Mouse (Mus musculus) MEL (cell line): ENCODE results near the gene 1600014C10Rik. TPM values are rescaled to one million over a fixed set of nuclear protein-coding genes. Genes with fewer than 3 reads are reported as not detected.

ENCODE experiments used
- DNase-seq: peaks from one replicate; pipeline ENCODE4 v3.0.0; 2011; ENCODE audit warnings: low read depth, low spot score
- H3K27ac ChIP-seq: 2 replicates; pipeline ENCODE4 v1.5.1; 2012; ENCODE audit warnings: low read depth, mild to moderate bottlenecking, control low read depth, low read length, moderate library complexity; ENCODE audit not compliant: control insufficient read depth
- H3K27me3 ChIP-seq, 2 experiments: fragments of 150-350 bp in 1 of 2; sonication (generic) in 1 of 2; 2 replicates each; pipeline ENCODE4 v1.6.1; 2012; ENCODE audit warnings: low read length in 2 of 2, mild to moderate bottlenecking in 2 of 2, improper control_type of control experiment in 1 of 2, moderate library complexity in 1 of 2; ENCODE audit not compliant: insufficient read depth in 2 of 2, control insufficient read depth in 1 of 2
- H3K36me3 ChIP-seq, 2 experiments: 2 replicates each; pipeline ENCODE4 v1.6.1; 2012 to 2014; ENCODE audit warnings: low read length in 2 of 2, improper control_type of control experiment in 1 of 2, inconsistent platforms in 1 of 2, mild to moderate bottlenecking in 1 of 2; ENCODE audit not compliant: insufficient read depth in 2 of 2, control insufficient read depth in 1 of 2
- H3K4me1 ChIP-seq, 2 experiments: fragments of 150-350 bp in 1 of 2; sonication (generic) in 1 of 2; 2 replicates each; pipeline ENCODE4 v1.6.1; 2012; ENCODE audit warnings: low read length in 2 of 2, improper control_type of control experiment in 1 of 2, mild to moderate bottlenecking in 1 of 2; ENCODE audit not compliant: insufficient read depth in 2 of 2, control insufficient read depth in 1 of 2
- H3K4me3 ChIP-seq, 2 experiments: fragments of 150-350 bp in 1 of 2; sonication (generic) in 1 of 2; 2 replicates each; pipeline ENCODE4 v1.5.1; 2012; ENCODE audit warnings: low read depth in 2 of 2, low read length in 2 of 2, mild to moderate bottlenecking in 2 of 2, moderate library complexity in 2 of 2, control low read depth in 1 of 2, improper control_type of control experiment in 1 of 2; ENCODE audit not compliant: control insufficient read depth in 1 of 2, insufficient read depth in 1 of 2
- H3K79me2 ChIP-seq: 2 replicates; pipeline ENCODE4 v1.6.1; 2012; ENCODE audit warnings: mild to moderate bottlenecking, low read length, moderate library complexity; ENCODE audit not compliant: control insufficient read depth, poor library complexity, insufficient read depth
- H3K9ac ChIP-seq: 2 replicates; pipeline ENCODE4 v1.6.1; 2012; ENCODE audit warnings: low read depth, mild to moderate bottlenecking, control low read depth, low read length, moderate library complexity; ENCODE audit not compliant: control insufficient read depth, poor library complexity, severe bottlenecking
- H3K9me3 ChIP-seq: fragments of 150-350 bp; sonication (generic); replicated peaks from 2 replicates; pipeline ENCODE4 v1.6.1; 2012; ENCODE audit warnings: mild to moderate bottlenecking, low read length, improper control_type of control experiment, moderate library complexity; ENCODE audit not compliant: insufficient read depth
- BHLHE40 ChIP-seq: IDR thresholded peaks from 2 replicates; pipeline ENCODE4 v1.6.1; 2012; ENCODE audit warnings: low read depth, mild to moderate bottlenecking, inconsistent platforms, low read length, improper control_type of control experiment, borderline replicate concordance
- CHD1 ChIP-seq: IDR thresholded peaks from 2 replicates; pipeline ENCODE4 v1.6.1; 2012; ENCODE audit warnings: low read depth, mild to moderate bottlenecking, inconsistent platforms, low read length, improper control_type of control experiment
- CHD2 ChIP-seq: IDR thresholded peaks from 2 replicates; pipeline ENCODE4 v1.6.1; 2011; ENCODE audit warnings: low read length, improper control_type of control experiment
- E2F4 ChIP-seq: IDR thresholded peaks from 2 replicates; pipeline ENCODE4 v1.6.1; 2011; ENCODE audit warnings: low read depth, low read length, improper control_type of control experiment, borderline replicate concordance
- ETS1 ChIP-seq: IDR thresholded peaks from 2 replicates; pipeline ENCODE4 v1.6.1; 2012; ENCODE audit warnings: low read depth, mild to moderate bottlenecking, inconsistent platforms, low read length, improper control_type of control experiment, moderate library complexity
- GATA1 ChIP-seq: IDR thresholded peaks from 2 replicates; pipeline ENCODE4 v1.6.1; 2011; ENCODE audit warnings: low read depth, low read length, improper control_type of control experiment
- HCFC1 ChIP-seq: IDR thresholded peaks from 2 replicates; pipeline ENCODE4 v1.6.1; 2012; ENCODE audit warnings: low read depth, mild to moderate bottlenecking, inconsistent platforms, low read length, improper control_type of control experiment, moderate library complexity
- JUND ChIP-seq: IDR thresholded peaks from 2 replicates; pipeline ENCODE4 v1.6.1; 2011; ENCODE audit warnings: low read depth, mild to moderate bottlenecking, improper control_type of control experiment, low read length
- MAX ChIP-seq: IDR thresholded peaks from 2 replicates; pipeline ENCODE4 v1.6.1; 2011; ENCODE audit warnings: low read length, improper control_type of control experiment
- MAZ ChIP-seq: IDR thresholded peaks from 2 replicates; pipeline ENCODE4 v1.6.1; 2012; ENCODE audit warnings: low read depth, mild to moderate bottlenecking, inconsistent platforms, low read length, improper control_type of control experiment
- MEF2A ChIP-seq: IDR thresholded peaks from 2 replicates; pipeline ENCODE4 v1.6.1; 2014; ENCODE audit warnings: low read depth, mild to moderate bottlenecking, inconsistent platforms, low read length, improper control_type of control experiment; ENCODE audit not compliant: poor library complexity, insufficient replicate concordance, severe bottlenecking; ENCODE audit errors: extremely low read depth
- MXI1 ChIP-seq: IDR thresholded peaks from 2 replicates; pipeline ENCODE4 v1.6.1; 2011; ENCODE audit warnings: mild to moderate bottlenecking, low read depth, low read length, improper control_type of control experiment
- MYC ChIP-seq: IDR thresholded peaks from 2 replicates; pipeline ENCODE4 v1.6.1; 2011; ENCODE audit warnings: low read depth, mild to moderate bottlenecking, low read length, improper control_type of control experiment, moderate library complexity
- NELFE ChIP-seq: IDR thresholded peaks from 2 replicates; pipeline ENCODE4 v1.6.1; 2011; ENCODE audit warnings: low read depth, low read length, improper control_type of control experiment
- NRF1 ChIP-seq: IDR thresholded peaks from 2 replicates; pipeline ENCODE4 v1.6.1; 2014; ENCODE audit warnings: low read depth, mild to moderate bottlenecking, inconsistent platforms, low read length, improper control_type of control experiment, moderate library complexity; ENCODE audit not compliant: poor library complexity, insufficient read depth, severe bottlenecking
- POLR2AphosphoS5 ChIP-seq: IDR thresholded peaks from 2 replicates; pipeline ENCODE4 v1.6.1; 2012; ENCODE audit warnings: low read depth, borderline replicate concordance, mild to moderate bottlenecking, inconsistent platforms, low read length, moderate library complexity, mixed read lengths
- RAD21 ChIP-seq: IDR thresholded peaks from 2 replicates; pipeline ENCODE4 v1.6.1; 2011; ENCODE audit warnings: mild to moderate bottlenecking, low read depth, low read length, improper control_type of control experiment
- RCOR1 ChIP-seq: IDR thresholded peaks from 2 replicates; pipeline ENCODE4 v1.6.1; 2012; ENCODE audit warnings: low read depth, mild to moderate bottlenecking, inconsistent platforms, low read length, improper control_type of control experiment
- SIN3A ChIP-seq: IDR thresholded peaks from 2 replicates; pipeline ENCODE4 v1.6.1; 2012; ENCODE audit warnings: low read length, improper control_type of control experiment, inconsistent platforms
- TCF12 ChIP-seq: IDR thresholded peaks from 2 replicates; pipeline ENCODE4 v1.6.1; 2014; ENCODE audit warnings: low read depth, mild to moderate bottlenecking, inconsistent platforms, low read length, improper control_type of control experiment, moderate library complexity
- USF1 ChIP-seq: IDR thresholded peaks from 2 replicates; pipeline ENCODE4 v1.6.1; 2014; ENCODE audit warnings: low read depth, mild to moderate bottlenecking, inconsistent platforms, low read length, improper control_type of control experiment, moderate library complexity
- ZC3H11A ChIP-seq: IDR thresholded peaks from 2 replicates; pipeline ENCODE4 v1.6.1; 2012; ENCODE audit warnings: low read depth, mild to moderate bottlenecking, inconsistent platforms, low read length, improper control_type of control experiment
- ZKSCAN1 ChIP-seq: IDR thresholded peaks from 2 replicates; pipeline ENCODE4 v1.6.1; 2012; ENCODE audit warnings: low read depth, mild to moderate bottlenecking, inconsistent platforms, low read length, improper control_type of control experiment, moderate library complexity
- ZMIZ1 ChIP-seq: IDR thresholded peaks from 2 replicates; pipeline ENCODE4 v1.6.1; 2012; ENCODE audit warnings: low read depth, mild to moderate bottlenecking, inconsistent platforms, low read length, improper control_type of control experiment, moderate library complexity
- polyA plus RNA-seq, 2 experiments: library from polyadenylated mRNA; stranded (reverse) in 1 of 2; unstranded in 1 of 2; fragments of >175 nt in 1 of 2; fragments of >200 nt in 1 of 2; gene quantifications; 2 replicates each; pipeline versions ENCODE4 v1.2.1 to v1.2.4; 2012; ENCODE audit warnings: low replicate concordance in 2 of 2, low read depth in 1 of 2; ENCODE audit not compliant: insufficient read length in 2 of 2, insufficient read depth in 1 of 2, missing spikeins in 1 of 2
- total RNA-seq: library from RNA; depleted of rRNA; stranded (reverse); fragments of 300-350 nt; gene quantifications from 2 replicates; pipeline ENCODE4 v1.2.3, GENCODE M21; 2012

1600014C10Rik gene
- total and polyA plus RNA-seq, 3 experiments = 10.2 to 14.7 TPM; not detected in 1

DNA sequence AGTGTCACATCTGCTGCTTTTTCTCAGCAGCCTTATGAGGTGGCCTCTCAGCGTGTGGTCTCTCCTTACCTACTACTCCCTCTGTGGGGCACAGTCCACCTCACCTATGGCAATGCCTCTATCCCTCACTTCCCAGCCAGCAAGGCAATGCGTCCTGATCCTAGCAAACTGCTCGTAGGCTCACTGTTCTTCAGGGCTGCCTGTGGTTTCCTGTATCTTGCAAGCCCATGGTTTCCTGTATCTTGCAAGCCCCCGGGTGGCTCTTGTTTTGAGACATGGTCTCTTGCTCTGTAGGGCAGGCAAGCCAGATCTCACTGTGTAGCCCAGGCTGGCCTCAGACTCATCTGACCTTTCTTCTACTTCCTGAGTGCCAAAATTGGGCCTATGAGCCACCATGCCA, 3.8 kb downstream of the 1600014C10Rik start:
- H3K4me3 ChIP-seq = no peak overlapping the region

DNA sequence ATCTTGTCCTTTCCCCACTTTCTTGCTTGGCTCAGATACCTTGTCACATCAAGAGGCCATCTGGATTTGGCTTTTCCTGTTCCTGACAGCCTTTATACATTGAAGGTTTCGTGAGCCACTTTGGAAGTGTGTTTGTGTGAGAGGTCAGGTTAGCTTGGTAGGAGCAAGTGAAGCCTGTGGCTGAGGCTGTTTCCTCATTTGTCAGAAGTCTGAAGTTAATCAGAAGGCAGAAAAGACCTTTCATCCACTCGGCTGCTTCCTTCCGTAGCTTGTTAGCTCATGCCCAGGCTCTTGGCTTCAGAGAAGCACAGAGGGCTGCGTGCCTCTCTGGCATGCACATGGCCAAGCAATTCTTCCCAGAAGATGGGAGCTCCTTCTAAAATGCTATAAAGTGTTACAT, 4.8 kb downstream of the 1600014C10Rik start:
- peaks cover 2 to 3% of the 10 kb centered on the region in 2 experiments; a peak in 2 of 4 replicates for H3K4me1 ChIP-seq
- H3K9me3 ChIP-seq = no peaks in the 10 kb centered on the region
- no peak for TF ChIP-seq HCFC1
- no peak for TF ChIP-seq USF1
- no peak for TF ChIP-seq GATA1
- TF ChIP-seq CHD1 = no peak
- no peak overlapping the region for H3K27ac ChIP-seq
- H3K27me3 ChIP-seq = no peaks in the 10 kb centered on the region
- no peak overlapping the region for H3K9ac ChIP-seq
- no peak for DNase-seq
- no peak overlapping the region for H3K4me3 ChIP-seq
- H3K36me3 ChIP-seq = peaks cover 0 to 5% of the 10 kb centered on the region in 2 experiments; a peak in 2 of 4 replicates
- H3K79me2 ChIP-seq = peaks cover 2% of the 10 kb centered on the region; the same call in 1 of the 2 replicates

More for the DNA sequence above, 3.8 kb downstream of the 1600014C10Rik start:
- no peaks in the 10 kb centered on the region for H3K27me3 ChIP-seq
- TF ChIP-seq ZKSCAN1 = no peak
- TF ChIP-seq BHLHE40 = no peak
- TF ChIP-seq RCOR1 = no peak
- TF ChIP-seq RAD21 = no peak
- no peak for TF ChIP-seq SIN3A
- TF ChIP-seq MYC = no peak
- TF ChIP-seq CHD2 = no peak
- TF ChIP-seq ETS1 = no peak
- no peak overlapping the region for H3K27ac ChIP-seq
- H3K79me2 ChIP-seq = peaks cover 2% of the 10 kb centered on the region; the same call in 1 of the 2 replicates
- H3K36me3 ChIP-seq = peaks cover 0 to 5% of the 10 kb centered on the region in 2 experiments; a peak in 2 of 4 replicates
- H3K9ac ChIP-seq = no peak overlapping the region
- no peaks in the 10 kb centered on the region for H3K9me3 ChIP-seq
- no peak for DNase-seq
- H3K4me1 ChIP-seq = peaks cover 2 to 6% of the 10 kb centered on the region in 2 experiments; a peak in 2 of 4 replicates

DNA sequence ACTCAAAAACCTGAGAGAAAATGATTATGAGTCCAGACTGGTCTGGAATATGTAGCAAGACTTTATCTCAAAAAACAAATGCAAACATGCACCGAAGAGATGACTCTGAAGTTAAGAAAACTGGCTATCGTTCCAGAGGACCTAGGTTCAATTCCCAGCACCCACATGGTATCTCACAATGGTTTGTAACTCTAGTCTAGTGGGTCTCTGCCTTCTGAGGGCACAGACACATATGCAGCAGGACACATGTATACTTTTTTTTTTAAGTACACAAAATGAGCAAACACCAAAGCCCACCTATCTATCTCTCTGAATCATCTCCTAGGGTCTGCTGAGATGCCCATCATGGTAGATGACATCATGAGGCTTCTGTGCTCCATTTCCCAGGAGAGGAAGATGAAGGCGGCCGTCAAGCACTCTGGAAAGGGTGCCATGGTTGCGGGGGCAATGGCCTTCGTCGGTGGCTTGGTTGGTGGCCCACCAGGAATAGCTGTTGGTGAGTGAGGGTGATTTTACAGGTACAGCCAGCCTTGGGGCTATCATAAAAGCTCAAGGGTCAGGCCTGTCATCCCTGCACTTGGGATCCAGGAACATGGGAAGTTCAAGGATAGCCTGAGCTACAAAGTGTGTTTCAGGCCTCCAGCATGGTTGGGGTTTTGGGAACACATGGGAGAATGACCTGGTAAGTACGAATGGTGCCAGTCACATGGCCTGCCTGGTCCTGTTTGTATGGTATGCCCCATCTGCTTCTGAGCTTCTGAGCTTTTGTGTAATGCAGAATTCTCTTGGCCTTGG, 5.5 kb downstream of the 1600014C10Rik start:
- peaks cover 2 to 3% of the 10 kb centered on the region in 2 experiments; a peak in 2 of 4 replicates for H3K4me1 ChIP-seq
- H3K9me3 ChIP-seq = no peaks in the 10 kb centered on the region
- no peak for TF ChIP-seq ETS1
- no peak for TF ChIP-seq MAX
- TF ChIP-seq NRF1 = no peak
- no peak for TF ChIP-seq CHD1
- no peak for TF ChIP-seq MXI1
- TF ChIP-seq RCOR1 = no peak
- no peak for TF ChIP-seq ZMIZ1
- no peak for TF ChIP-seq ZC3H11A
- no peak for TF ChIP-seq E2F4
- no peak for TF ChIP-seq BHLHE40
- no peak for TF ChIP-seq MEF2A
- no peak for TF ChIP-seq NELFE
- no peak for TF ChIP-seq HCFC1
- no peak for TF ChIP-seq JUND
- no peak for TF ChIP-seq TCF12
- TF ChIP-seq MAZ = no peak
- TF ChIP-seq MYC = no peak
- no peak for TF ChIP-seq POLR2AphosphoS5
- no peak for DNase-seq
- no peak overlapping the region for H3K27ac ChIP-seq
- H3K27me3 ChIP-seq = no peaks in the 10 kb centered on the region
- no peaks in the 10 kb centered on the region; the same call in 1 of the 2 replicates for H3K79me2 ChIP-seq
- peaks cover 0 to 5% of the 10 kb centered on the region in 2 experiments; a peak in 2 of 4 replicates for H3K36me3 ChIP-seq
- H3K9ac ChIP-seq = no peak overlapping the region
- no peak overlapping the region for H3K4me3 ChIP-seq
